Mouse (Mus musculus): ENCODE data around the gene Rassf3. TPM values are rescaled to one million over a fixed set of nuclear protein-coding genes. Genes with fewer than 3 reads are reported as not detected.

Rassf3 gene
- total and polyA plus RNA-seq, 3 experiments, result 0.07 to 0.66 TPM; not detected in 1

DNA sequence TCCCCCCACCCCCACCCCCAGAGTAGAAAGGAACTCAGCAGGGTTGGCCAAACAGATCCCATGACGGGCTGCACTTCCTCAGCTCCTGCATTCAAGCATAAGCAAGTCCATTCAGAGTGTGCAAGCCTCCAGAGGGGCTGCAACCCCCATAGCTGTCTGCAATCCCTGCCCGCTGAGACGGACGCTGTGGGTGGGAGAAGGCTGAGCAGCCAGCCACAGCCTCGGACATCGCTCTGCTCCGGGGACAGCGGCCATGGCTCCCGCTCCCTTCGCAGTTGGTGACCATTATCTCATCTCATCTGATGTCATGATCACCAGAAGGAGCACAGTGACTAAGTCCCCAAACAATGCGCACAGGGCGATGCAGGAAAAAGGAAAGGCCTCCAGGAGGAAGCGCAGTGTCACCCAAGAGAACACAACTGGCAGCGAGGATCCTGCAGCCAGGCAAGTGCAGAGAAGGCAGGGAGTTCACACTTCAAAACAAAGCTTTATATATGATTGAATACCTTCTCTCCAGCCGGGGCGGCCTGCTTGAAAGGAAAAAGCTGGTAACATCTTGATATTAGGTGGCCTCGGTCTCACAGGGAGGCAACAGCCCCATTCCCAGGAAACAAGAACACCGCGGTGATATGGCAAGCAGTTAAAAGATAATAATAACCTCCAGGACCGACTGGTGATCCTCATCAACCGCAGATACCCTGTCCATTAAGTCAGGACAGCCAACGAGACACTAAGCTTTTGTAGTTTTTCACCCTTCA is 14.6 kb downstream of the Rassf3 start:
- Histone ChIP-seq H3K9me3 (replicated peaks) (peaks cover 3% of the 10 kb centered on the region), H3K36me3 (replicated peaks) (no peaks in the 10 kb centered on the region), H3K27me3 (ENCODE audit: insufficient read depth, low read length) (peaks cover 3% of the 10 kb centered on the region; the same call in 1 of the 2 replicates), H3K4me3 (ENCODE audit: low read depth, low read length) (no peak overlapping the region), H3K4me1 (ENCODE audit: insufficient read depth, low read depth, low read length) (no peaks in the 10 kb centered on the region)
- DNase-seq (ENCODE audit: low spot score) (no peak), ATAC-seq (ENCODE audit: extremely low read depth, insufficient number of reproducible peaks, low FRiP score, poor library complexity, severe bottlenecking) (no peak)
- TF ChIP-seq GATA2 (IDR thresholded peaks at IDR 0.05; ENCODE audit: borderline replicate concordance, low read depth, low read length) (no peak), GATA1 (IDR thresholded peaks at IDR 0.05; ENCODE audit: borderline replicate concordance, low read length) (no peak)

DNA sequence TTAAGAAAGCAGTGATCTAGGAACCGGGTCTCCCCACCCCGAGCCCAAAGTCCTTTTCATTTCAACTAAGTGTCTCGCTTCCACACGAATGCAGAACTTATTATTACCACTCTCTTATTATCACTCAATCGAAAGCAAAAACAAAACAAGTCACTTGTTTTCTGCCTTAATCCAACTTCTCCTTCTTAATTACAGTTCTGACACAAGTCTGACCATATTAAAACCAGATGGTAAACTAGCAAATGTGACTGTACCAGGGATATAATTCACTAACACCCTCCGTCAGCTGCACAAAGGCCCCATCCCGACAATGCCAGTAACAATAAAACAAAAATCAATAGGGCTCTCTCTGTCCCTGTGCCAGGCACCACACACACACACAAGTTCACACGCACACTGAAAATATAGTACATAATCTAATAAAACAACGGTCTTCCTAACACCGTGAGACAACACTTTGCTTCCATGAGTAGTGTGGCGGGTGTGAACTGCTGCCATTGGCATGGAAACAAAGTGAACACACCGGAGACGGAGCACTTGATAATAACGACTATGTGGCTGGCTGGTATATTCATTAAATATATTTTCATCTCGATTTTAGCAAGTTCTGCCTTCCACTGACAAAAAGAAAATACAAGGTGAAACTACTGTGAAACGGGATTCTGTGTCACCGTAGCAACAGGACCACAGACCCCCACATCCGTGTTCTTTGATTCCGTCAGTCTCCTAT is 16.9 kb downstream of the Rassf3 start:
- TF ChIP-seq CTCF (IDR thresholded peaks at IDR 0.05; ENCODE audit: low read depth, low read length) (no peak), TAL1 (conservative IDR thresholded peaks at IDR 0.05; ENCODE audit: low read depth, low read length) (no peak), GATA2 (IDR thresholded peaks at IDR 0.05; ENCODE audit: borderline replicate concordance, low read depth, low read length) (no peak), GATA1 (IDR thresholded peaks at IDR 0.05; ENCODE audit: borderline replicate concordance, low read length) (no peak), POLR2AphosphoS5 (IDR thresholded peaks at IDR 0.05; ENCODE audit: insufficient replicate concordance, low read depth, low read length) (no peak)
- DNase-seq (ENCODE audit: low spot score) (no peak), ATAC-seq (ENCODE audit: extremely low read depth, insufficient number of reproducible peaks, low FRiP score, poor library complexity, severe bottlenecking) (no peak)
- no peaks in the 10 kb centered on the region for H3K36me3 ChIP-seq (replicated peaks)
- peaks cover 3% of the 10 kb centered on the region; the same call in 1 of the 2 replicates for H3K27me3 ChIP-seq (ENCODE audit: insufficient read depth, low read length)
- H3K4me3 ChIP-seq (ENCODE audit: low read depth, low read length), result no peak overlapping the region
- H3K9me3 ChIP-seq (replicated peaks), result peaks cover 3% of the 10 kb centered on the region
- H3K4me1 ChIP-seq (ENCODE audit: insufficient read depth, low read depth, low read length), result peaks cover 4% of the 10 kb centered on the region; the same call in 1 of the 2 replicates

DNA sequence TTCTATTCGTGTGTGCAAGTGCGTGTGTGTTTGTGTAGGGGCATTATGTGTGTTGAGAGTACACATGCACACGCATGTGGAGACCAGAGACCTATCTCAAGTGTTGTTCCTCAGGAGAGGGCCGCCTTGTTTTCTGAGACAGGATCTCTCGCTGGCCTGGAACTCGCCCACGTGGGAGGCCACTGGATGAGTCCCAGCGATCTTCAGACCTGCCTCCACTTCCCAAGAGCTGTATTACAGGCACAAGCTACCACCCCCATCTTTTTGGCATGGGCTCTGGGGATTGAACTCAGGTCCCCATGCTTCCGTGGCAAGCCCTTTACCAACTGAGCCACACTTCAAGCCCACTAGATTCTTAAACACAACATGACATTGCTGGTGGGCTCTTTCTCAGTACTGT is 17.7 kb downstream of the Rassf3 start:
- H3K4me3 ChIP-seq (ENCODE audit: low read depth, low read length), result no peak overlapping the region
- no peaks in the 10 kb centered on the region; the same call in 1 of the 2 replicates for H3K9me3 ChIP-seq (replicated peaks)
- no peaks in the 10 kb centered on the region for H3K36me3 ChIP-seq (replicated peaks)
- ATAC-seq (ENCODE audit: extremely low read depth, insufficient number of reproducible peaks, low FRiP score, poor library complexity, severe bottlenecking) (no peak), DNase-seq (ENCODE audit: low spot score) (no peak)
- no peak for TF ChIP-seq TAL1 (conservative IDR thresholded peaks at IDR 0.05; ENCODE audit: low read depth, low read length)
- no peak for TF ChIP-seq GATA1 (IDR thresholded peaks at IDR 0.05; ENCODE audit: borderline replicate concordance, low read length)
- no peak for TF ChIP-seq GATA2 (IDR thresholded peaks at IDR 0.05; ENCODE audit: borderline replicate concordance, low read depth, low read length)
- no peak for TF ChIP-seq POLR2AphosphoS5 (IDR thresholded peaks at IDR 0.05; ENCODE audit: insufficient replicate concordance, low read depth, low read length)
- no peak for TF ChIP-seq CTCF (IDR thresholded peaks at IDR 0.05; ENCODE audit: low read depth, low read length)
- H3K27me3 ChIP-seq (ENCODE audit: insufficient read depth, low read length), result peaks cover 3% of the 10 kb centered on the region; the same call in 1 of the 2 replicates
- peaks cover 4% of the 10 kb centered on the region; the same call in 1 of the 2 replicates for H3K4me1 ChIP-seq (ENCODE audit: insufficient read depth, low read depth, low read length)

DNA sequence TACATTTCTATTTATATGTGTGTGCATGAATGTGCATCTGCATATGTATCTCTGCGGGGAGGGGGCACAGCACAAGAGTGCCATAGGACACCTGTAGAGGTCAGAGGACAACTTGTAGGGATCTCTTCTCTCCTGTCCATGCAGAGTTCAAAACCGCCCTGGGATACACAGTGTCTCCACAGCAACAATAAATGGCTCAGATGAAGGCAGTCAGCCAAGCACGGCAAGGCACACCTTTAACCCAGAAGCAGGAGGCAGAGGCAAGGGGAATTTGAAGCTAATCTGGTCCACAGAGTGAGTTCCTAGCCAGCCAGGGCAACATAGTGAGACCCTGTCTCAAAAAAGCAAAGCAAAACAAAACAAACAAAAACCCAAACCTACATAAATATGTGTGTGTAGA is 18.8 kb downstream of the Rassf3 start:
- H3K4me3 ChIP-seq (ENCODE audit: low read depth, low read length), result no peak overlapping the region
- peaks cover 3% of the 10 kb centered on the region; the same call in 1 of the 2 replicates for H3K27me3 ChIP-seq (ENCODE audit: insufficient read depth, low read length)
- DNase-seq (ENCODE audit: low spot score), result no peak
- TF ChIP-seq POLR2AphosphoS5 (IDR thresholded peaks at IDR 0.05; ENCODE audit: insufficient replicate concordance, low read depth, low read length), result no peak
- TF ChIP-seq GATA1 (IDR thresholded peaks at IDR 0.05; ENCODE audit: borderline replicate concordance, low read length), result no peak
- TF ChIP-seq CTCF (IDR thresholded peaks at IDR 0.05; ENCODE audit: low read depth, low read length), result no peak
- no peak for TF ChIP-seq TAL1 (conservative IDR thresholded peaks at IDR 0.05; ENCODE audit: low read depth, low read length)
- TF ChIP-seq GATA2 (IDR thresholded peaks at IDR 0.05; ENCODE audit: borderline replicate concordance, low read depth, low read length), result no peak
- no peaks in the 10 kb centered on the region for H3K36me3 ChIP-seq (replicated peaks)
- H3K9me3 ChIP-seq (replicated peaks), result no peaks in the 10 kb centered on the region
- peaks cover 4% of the 10 kb centered on the region; the same call in 1 of the 2 replicates for H3K4me1 ChIP-seq (ENCODE audit: insufficient read depth, low read depth, low read length)
- no peak for ATAC-seq (ENCODE audit: extremely low read depth, insufficient number of reproducible peaks, low FRiP score, poor library complexity, severe bottlenecking)

DNA sequence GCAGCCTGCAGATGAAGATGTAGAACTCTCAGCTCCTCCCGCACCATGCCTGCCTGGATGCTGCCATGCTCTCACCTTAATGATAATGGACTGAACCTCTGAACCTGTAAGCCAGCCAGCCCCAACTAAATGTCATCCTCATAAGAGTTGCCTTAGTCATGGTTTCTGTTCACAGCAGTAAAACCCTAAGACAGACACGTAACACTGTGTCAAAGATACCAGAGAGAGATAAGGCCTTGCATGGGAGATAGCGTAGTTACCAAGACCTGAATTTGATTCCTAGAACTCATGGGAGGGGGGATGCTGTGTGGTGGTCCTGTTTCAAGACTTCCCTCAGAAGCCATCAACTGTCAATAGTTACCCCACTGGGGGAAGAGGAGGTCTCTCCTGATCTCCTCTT is 20.6 kb downstream of the Rassf3 start:
- Histone ChIP-seq H3K4me3 (ENCODE audit: low read depth, low read length) (no peak overlapping the region), H3K9me3 (replicated peaks) (no peaks in the 10 kb centered on the region), H3K36me3 (replicated peaks) (no peaks in the 10 kb centered on the region), H3K4me1 (ENCODE audit: insufficient read depth, low read depth, low read length) (peaks cover 4% of the 10 kb centered on the region; the same call in 1 of the 2 replicates), H3K27me3 (ENCODE audit: insufficient read depth, low read length) (no peaks in the 10 kb centered on the region; the same call in 1 of the 2 replicates)
- ATAC-seq (ENCODE audit: extremely low read depth, insufficient number of reproducible peaks, low FRiP score, poor library complexity, severe bottlenecking) (no peak), DNase-seq (ENCODE audit: low spot score) (no peak)
- TF ChIP-seq GATA2 (IDR thresholded peaks at IDR 0.05; ENCODE audit: borderline replicate concordance, low read depth, low read length) (no peak), TAL1 (conservative IDR thresholded peaks at IDR 0.05; ENCODE audit: low read depth, low read length) (no peak), GATA1 (IDR thresholded peaks at IDR 0.05; ENCODE audit: borderline replicate concordance, low read length) (no peak), CTCF (IDR thresholded peaks at IDR 0.05; ENCODE audit: low read depth, low read length) (no peak), POLR2AphosphoS5 (IDR thresholded peaks at IDR 0.05; ENCODE audit: insufficient replicate concordance, low read depth, low read length) (no peak)
